Mouse (Mus musculus) kidney, postnatal 0 days (tissue): Measurements from ENCODE around the gene Gm14862. TPM values are rescaled to one million over a fixed set of nuclear protein-coding genes. Genes with fewer than 3 reads are reported as not detected.
A peak's percentile ranks its signal among the peaks of the same experiment; 100 is the strongest.

Experiments used
- ATAC-seq: fragments of 200-750 bp; cut with Nextera tagmentation; replicated peaks from 2 replicates; pipeline ENCODE4 v1.8.0; 2017; ENCODE audit warnings: low read depth, moderate number of reproducible peaks, moderate TSS enrichment, moderate library complexity; ENCODE audit not compliant: low FRiP score
- DNase-seq: peaks from one replicate; pipeline ENCODE4 v3.0.0-alpha.2; 2016; ENCODE audit warnings: low spot score
- H3K27ac ChIP-seq: fragments of 300-500 bp; sonication (generic); 2 replicates; pipeline ENCODE4 v1.5.1; 2014; ENCODE audit warnings: mild to moderate bottlenecking
- H3K27me3 ChIP-seq: fragments of 300-500 bp; sonication (generic); 2 replicates; pipeline ENCODE4 v1.6.1; 2014; ENCODE audit warnings: low read length, mixed read lengths; ENCODE audit not compliant: insufficient read depth
- H3K36me3 ChIP-seq: fragments of 300-500 bp; sonication (generic); 2 replicates; pipeline ENCODE4 v1.6.1; 2014; ENCODE audit warnings: low read length, mixed read lengths; ENCODE audit not compliant: insufficient read depth
- H3K4me1 ChIP-seq: fragments of 300-500 bp; sonication (generic); replicated peaks from 2 replicates; pipeline ENCODE4 v1.6.1; 2014; ENCODE audit warnings: antibody characterized with exemption, low read length, mixed read lengths; ENCODE audit not compliant: insufficient read depth
- H3K4me2 ChIP-seq: fragments of 300-500 bp; sonication (generic); 2 replicates; pipeline ENCODE4 v1.6.1; 2014; ENCODE audit warnings: mild to moderate bottlenecking, low read length, moderate library complexity, mixed read lengths
- H3K4me3 ChIP-seq: fragments of 300-500 bp; sonication (generic); replicated peaks from 2 replicates; pipeline ENCODE4 v1.5.1; 2014; ENCODE audit warnings: low read depth, low read length
- H3K9ac ChIP-seq: fragments of 300-500 bp; sonication (generic); 2 replicates; pipeline ENCODE4 v1.6.1; 2014; ENCODE audit warnings: low read depth, low read length
- H3K9me3 ChIP-seq: fragments of 300-500 bp; sonication (generic); replicated peaks from 2 replicates; pipeline ENCODE4 v1.6.1; 2016; ENCODE audit warnings: low read length, inconsistent platforms, mixed read lengths
- CTCF ChIP-seq: IDR thresholded peaks from 2 replicates; pipeline ENCODE4 v1.5.1; 2016; ENCODE audit warnings: antibody characterized with exemption, low read depth, mild to moderate bottlenecking, moderate library complexity
- WGBS: fragments of 180-500 bp; shearing (Covaris S2); extraction: QIAGEN DNeasy Blood & Tissue Kit; methylation state at CpG from one replicate; pipeline ENCODE4 v1.1.7; 2014; 5-methylcytosine and 5-hydroxymethylcytosine counted together
- polyA plus RNA-seq: library from polyadenylated mRNA; unstranded; fragments of >200 nt; fragmentation: Nextera tagmentation; extraction: Ambion mirVana; gene quantifications from 2 replicates; pipeline ENCODE4 v1.2.1, GENCODE M21; 2015

Gm14862 gene
- polyA plus RNA-seq, 1 experiment from 2014 or later: not detected

DNA sequence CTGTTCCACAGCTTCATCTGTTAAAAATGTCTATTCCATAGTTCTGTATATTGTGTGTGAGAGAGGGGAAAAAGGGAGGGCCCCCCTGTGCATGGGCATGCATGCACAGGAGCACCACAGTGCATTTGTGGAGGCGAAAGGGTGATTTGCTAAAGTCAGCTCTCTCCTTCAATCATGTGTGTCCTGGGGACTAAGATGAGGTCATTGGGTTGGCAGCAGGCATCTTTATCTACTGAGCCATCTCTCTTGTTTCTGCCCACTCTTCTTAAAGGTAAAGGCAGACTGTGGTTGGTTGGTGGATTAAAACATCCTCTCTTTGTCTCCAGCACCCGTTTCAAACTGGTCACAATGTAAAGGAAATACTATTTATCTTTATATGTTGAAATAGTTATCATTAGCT is 29.6 kb downstream of the Gm14862 start:
- 74% methylated on average over 2 of the region's 2 CpGs for WGBS
- no peak for DNase-seq
- ATAC-seq: no peak

GRCm38 (mm10) chrX:9222412-9223221 is 34.1 kb downstream of the Gm14862 start:
- TF ChIP-seq CTCF: no peak
- H3K27me3 ChIP-seq: no peaks in the 10 kb centered on the region
- H3K27ac ChIP-seq: no peak overlapping the region
- no peaks in the 10 kb centered on the region for H3K36me3 ChIP-seq
- H3K4me1 ChIP-seq: no peaks in the 10 kb centered on the region
- no peak overlapping the region for H3K4me3 ChIP-seq
- no peak for ATAC-seq
- H3K9ac ChIP-seq: no peak overlapping the region
- H3K4me2 ChIP-seq: no peak overlapping the region
- no peaks in the 10 kb centered on the region for H3K9me3 ChIP-seq
- no peak for DNase-seq
- WGBS: 87% methylated on average over 3 of the region's 3 CpGs

More for the DNA sequence above, 29.6 kb downstream of the Gm14862 start:
- Histone ChIP-seq H3K4me3 (no peak overlapping the region), H3K27me3 (no peaks in the 10 kb centered on the region), H3K36me3 (no peaks in the 10 kb centered on the region), H3K9me3 (no peaks in the 10 kb centered on the region), H3K9ac (no peak overlapping the region), H3K4me2 (no peak overlapping the region), H3K4me1 (no peaks in the 10 kb centered on the region), H3K27ac (no peak overlapping the region)
- TF ChIP-seq CTCF: no peak

- Histone ChIP-seq H3K4me1 (no peaks in the 10 kb centered on the region), H3K4me2 (no peak overlapping the region), H3K36me3 (no peaks in the 10 kb centered on the region), H3K4me3 (no peak overlapping the region), H3K27ac (no peak overlapping the region), H3K9me3 (no peaks in the 10 kb centered on the region), H3K9ac (no peak overlapping the region), H3K27me3 (no peaks in the 10 kb centered on the region)
- 78% methylated on average over 4 of the region's 4 CpGs for WGBS
- TF ChIP-seq CTCF: no peak
- no peak for ATAC-seq
- no peak for DNase-seq
Measured at GRCm38 (mm10) chrX:9221736-9222135, 35.0 kb downstream of the Gm14862 start.

GRCm38 (mm10) chrX:9221206-9221605 is 35.5 kb downstream of the Gm14862 start:
- Histone ChIP-seq H3K27me3 (no peaks in the 10 kb centered on the region), H3K27ac (no peak overlapping the region), H3K4me1 (no peaks in the 10 kb centered on the region), H3K4me3 (no peak overlapping the region), H3K9me3 (no peaks in the 10 kb centered on the region), H3K36me3 (no peaks in the 10 kb centered on the region), H3K9ac (no peak overlapping the region), H3K4me2 (no peak overlapping the region)
- TF ChIP-seq CTCF: peak; percentile 62
- WGBS: 43% methylated on average over 6 of the region's 6 CpGs
- ATAC-seq (no peak), DNase-seq (peak; percentile 31)

GRCm38 (mm10) chrX:9219570-9219969 is 37.1 kb downstream of the Gm14862 start:
- no peak for ATAC-seq
- H3K9ac ChIP-seq: no peak overlapping the region
- no peak for TF ChIP-seq CTCF
- H3K4me2 ChIP-seq: no peak overlapping the region
- no peaks in the 10 kb centered on the region for H3K9me3 ChIP-seq
- WGBS: 81% methylated on average over 3 of the region's 3 CpGs
- H3K36me3 ChIP-seq: no peaks in the 10 kb centered on the region
- no peak for DNase-seq
- no peaks in the 10 kb centered on the region for H3K4me1 ChIP-seq
- H3K27ac ChIP-seq: no peak overlapping the region
- no peak overlapping the region for H3K4me3 ChIP-seq
- no peaks in the 10 kb centered on the region for H3K27me3 ChIP-seq

- Histone ChIP-seq H3K9ac (no peak overlapping the region), H3K9me3 (no peaks in the 10 kb centered on the region), H3K4me1 (no peaks in the 10 kb centered on the region), H3K27me3 (no peaks in the 10 kb centered on the region), H3K36me3 (no peaks in the 10 kb centered on the region), H3K4me2 (no peak overlapping the region), H3K27ac (no peak overlapping the region), H3K4me3 (no peak overlapping the region)
- WGBS: 92% methylated on average over 2 of the region's 2 CpGs
- TF ChIP-seq CTCF: peak; percentile 47
- ATAC-seq: no peak
- no peak for DNase-seq
Measured at GRCm38 (mm10) chrX:9216244-9216643, 40.5 kb downstream of the Gm14862 start.
